Mouse (Mus musculus) bone marrow, adult 2 months (tissue): ENCODE data around the gene Pcolce2.

ENCODE experiments used
- CTCF ChIP-seq: fragments of 200-500 bp; IDR thresholded peaks from 2 replicates; pipeline ENCODE4 v1.5.1; 2011; ENCODE audit warnings: low read length, control low read depth; ENCODE audit not compliant: control insufficient read depth, insufficient read depth
- POLR2A ChIP-seq: fragments of 200-500 bp; IDR thresholded peaks from 2 replicates; pipeline ENCODE4 v1.6.1; 2011; ENCODE audit warnings: low read depth, mild to moderate bottlenecking, control low read depth, low read length, borderline replicate concordance; ENCODE audit not compliant: control insufficient read depth

- TF ChIP-seq CTCF (no peak), POLR2A (no peak)
These were observed 17.0 kb downstream of the Pcolce2 start for GRCm38 (mm10) chr9:95654356-95654755.
